Mouse (Mus musculus) G1E (cell line): ENCODE data around the gene Gm3952. TPM values are rescaled to one million over a fixed set of nuclear protein-coding genes. Genes with fewer than 3 reads are reported as not detected.
A peak's percentile ranks its signal among the peaks of the same experiment; 100 is the strongest.

ENCODE experiments used
- ATAC-seq: 2 replicates; pipeline ENCODE4 v1.8.0; 2016; ENCODE audit warnings: mild to moderate bottlenecking; ENCODE audit not compliant: insufficient number of reproducible peaks, poor library complexity, low FRiP score, severe bottlenecking; ENCODE audit errors: extremely low read depth
- DNase-seq: peaks from one replicate; pipeline ENCODE4 v3.0.0; 2012; ENCODE audit warnings: low spot score
- H3K27me3 ChIP-seq: 2 replicates; pipeline ENCODE4 v1.6.1; 2012; ENCODE audit warnings: mild to moderate bottlenecking, low read length, inconsistent platforms; ENCODE audit not compliant: insufficient read depth
- H3K36me3 ChIP-seq: replicated peaks from 2 replicates; pipeline ENCODE3; 2012; ENCODE audit warnings: mild to moderate bottlenecking, inconsistent platforms
- H3K4me1 ChIP-seq: 2 replicates; pipeline ENCODE4 v1.6.1; 2012; ENCODE audit warnings: low read depth, low read length, inconsistent platforms, mixed read lengths; ENCODE audit not compliant: insufficient read depth
- H3K4me3 ChIP-seq: 2 replicates; pipeline ENCODE4 v1.5.1; 2012; ENCODE audit warnings: low read depth, mild to moderate bottlenecking, inconsistent platforms, low read length, moderate library complexity, mixed read lengths
- H3K9me3 ChIP-seq: replicated peaks from 2 replicates; pipeline ENCODE4 v1.6.1; 2012; ENCODE audit warnings: inconsistent platforms
- CTCF ChIP-seq: IDR thresholded peaks from 2 replicates; pipeline ENCODE4 v1.5.1; 2012; ENCODE audit warnings: low read depth, low read length, inconsistent platforms, mixed read lengths
- GATA1 ChIP-seq: IDR thresholded peaks from 2 replicates; pipeline ENCODE4 v1.6.1; 2012; ENCODE audit warnings: borderline replicate concordance, low read length, inconsistent platforms, mixed read lengths
- GATA2 ChIP-seq: IDR thresholded peaks from 2 replicates; pipeline ENCODE4 v1.6.1; 2012; ENCODE audit warnings: low read depth, low read length, inconsistent platforms, borderline replicate concordance
- POLR2AphosphoS5 ChIP-seq: IDR thresholded peaks from 2 replicates; pipeline ENCODE4 v1.6.1; 2012; ENCODE audit warnings: low read depth, low read length, inconsistent platforms; ENCODE audit not compliant: insufficient replicate concordance
- TAL1 ChIP-seq: conservative IDR thresholded peaks from 2 replicates; pipeline ENCODE4 v1.6.1; 2012; ENCODE audit warnings: low read depth, low read length, inconsistent platforms, mixed read lengths
- polyA plus RNA-seq: library from polyadenylated mRNA; stranded (reverse); fragments of >175 nt; gene quantifications from 2 replicates; pipeline ENCODE4 v1.2.3, GENCODE M21; 2012
- total RNA-seq, 2 experiments: library from RNA; stranded (forward) in 1 of 2; stranded (reverse) in 1 of 2; fragments of 200-1000 nt in 1 of 2; fragments of >200 nt in 1 of 2; fragmentation: Nextera tagmentation in 1 of 2; gene quantifications; 2 replicates each; pipeline ENCODE4 v1.2.3; 2014 to 2017

Gm3952 gene
- not detected in 2 replicates for total RNA-seq (2014; fragmentation: Nextera tagmentation)
- total RNA-seq (2017) = not detected in 2 replicates
- polyA plus RNA-seq = not detected in 2 replicates

DNA sequence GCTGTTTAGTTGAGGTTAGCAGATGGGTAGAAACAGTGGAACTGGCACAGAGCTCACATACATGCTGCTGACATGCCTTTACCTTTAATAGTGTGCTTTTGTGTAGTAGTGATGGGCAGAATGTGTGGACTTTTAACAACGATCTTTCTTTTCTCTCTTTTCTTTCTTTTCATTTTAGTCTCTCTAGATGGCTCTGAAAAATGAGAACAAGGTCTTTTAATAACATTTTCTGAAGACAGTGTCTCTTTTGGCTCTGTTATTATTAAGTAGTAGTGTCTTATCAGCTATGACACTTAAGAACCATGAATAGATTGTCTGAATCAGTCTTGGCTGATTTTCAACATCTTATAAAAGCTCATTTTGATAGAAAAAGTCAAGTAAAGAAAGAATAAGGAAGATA lies at the start of gene Gm3952:
TSS of gene Gm3952 (minus strand) at position 101 of the 400 bp plus-strand sequence.
- DNase-seq = no peak
- H3K4me3 ChIP-seq = no peak within 1 kb of the TSS
- ATAC-seq = no peak
- no peaks in the 10 kb centered on the region for H3K9me3 ChIP-seq
- no peaks in the 10 kb centered on the region for H3K36me3 ChIP-seq
- H3K4me1 ChIP-seq = no peaks in the 10 kb centered on the region
- TF ChIP-seq GATA2 (no peak), CTCF (no peak), TAL1 (no peak), GATA1 (no peak), POLR2AphosphoS5 (no peak)
- no peaks in the 10 kb centered on the region for H3K27me3 ChIP-seq

DNA sequence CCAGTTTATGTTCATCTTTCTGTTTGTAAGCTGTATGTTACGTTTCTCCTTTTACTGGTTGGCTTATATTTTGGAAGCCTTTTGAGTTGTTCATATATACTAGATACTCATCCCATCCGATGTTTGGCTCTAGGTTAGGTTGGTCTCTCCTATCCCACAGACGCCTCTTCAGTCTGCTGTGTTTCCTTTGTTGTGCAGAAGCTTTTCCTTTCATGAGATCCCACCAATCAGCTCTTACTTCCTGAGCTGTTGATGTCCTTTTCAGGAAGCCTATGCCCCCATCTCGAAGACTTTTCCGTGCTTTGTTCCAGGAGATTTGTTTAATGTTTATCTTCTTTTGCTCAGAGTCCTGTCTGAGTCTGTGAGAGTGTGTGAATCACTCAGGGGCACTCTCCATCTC lies 45.3 kb upstream of the Gm3952 start:
- no peaks in the 10 kb centered on the region for H3K9me3 ChIP-seq
- H3K27me3 ChIP-seq = no peaks in the 10 kb centered on the region
- DNase-seq (no peak), ATAC-seq (no peak)
- TF ChIP-seq CTCF = no peak
- TF ChIP-seq TAL1 = no peak
- TF ChIP-seq GATA1 = no peak
- TF ChIP-seq GATA2 = no peak
- no peak for TF ChIP-seq POLR2AphosphoS5
- H3K36me3 ChIP-seq = no peaks in the 10 kb centered on the region
- H3K4me3 ChIP-seq = no peak overlapping the region
- no peaks in the 10 kb centered on the region for H3K4me1 ChIP-seq

DNA sequence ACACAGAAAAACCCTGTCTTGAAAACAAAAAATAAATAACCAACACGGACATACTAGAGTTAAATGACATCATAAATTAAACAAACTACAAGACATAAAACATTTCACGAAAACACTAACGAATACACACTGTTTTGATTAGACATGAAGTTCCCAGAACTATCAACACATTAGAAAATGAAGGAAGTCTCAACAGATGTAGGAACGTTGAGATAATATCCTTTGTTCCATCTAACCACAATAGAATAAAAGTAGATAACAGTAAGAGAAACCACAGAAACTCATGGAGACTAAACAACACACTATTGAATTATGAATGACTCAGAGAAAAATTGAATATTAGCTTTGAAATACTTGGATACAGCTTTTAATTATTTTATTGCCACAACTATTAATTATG lies 14.0 kb upstream of the Gm3952 start:
- H3K4me3 ChIP-seq = no peak overlapping the region
- peak; percentile 89 for ATAC-seq
- TF ChIP-seq GATA2 = no peak
- TF ChIP-seq TAL1 = no peak
- no peak for TF ChIP-seq GATA1
- TF ChIP-seq CTCF = no peak
- no peak for TF ChIP-seq POLR2AphosphoS5
- H3K27me3 ChIP-seq = no peaks in the 10 kb centered on the region
- DNase-seq = no peak
- peaks cover 12% of the 10 kb centered on the region for H3K4me1 ChIP-seq
- no peaks in the 10 kb centered on the region for H3K36me3 ChIP-seq
- H3K9me3 ChIP-seq = no peaks in the 10 kb centered on the region

DNA sequence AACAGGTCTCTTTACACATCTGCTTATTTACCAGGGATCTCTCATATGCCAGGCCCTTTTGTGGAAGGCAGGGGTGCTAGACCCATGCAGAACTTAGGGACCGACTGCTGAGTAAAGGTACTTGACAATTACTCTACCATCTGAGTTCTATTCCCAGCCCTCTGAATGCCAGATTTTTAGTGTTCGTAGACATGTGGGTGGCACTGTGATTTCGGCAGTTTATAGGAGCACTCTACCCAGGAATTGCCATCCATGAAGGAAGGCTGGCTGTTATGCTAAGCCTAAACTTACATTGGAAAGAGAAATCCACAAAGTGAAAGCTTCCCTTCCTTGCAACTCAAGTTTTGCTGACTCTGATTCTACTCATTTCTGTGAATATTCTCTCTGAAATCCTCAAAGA lies 62.8 kb downstream of the Gm3952 start:
- no peaks in the 10 kb centered on the region for H3K27me3 ChIP-seq
- no peaks in the 10 kb centered on the region for H3K9me3 ChIP-seq
- H3K4me1 ChIP-seq = no peaks in the 10 kb centered on the region; the same call in 1 of the 2 replicates
- ATAC-seq = no peak
- DNase-seq = no peak
- no peak for TF ChIP-seq POLR2AphosphoS5
- no peak for TF ChIP-seq GATA2
- no peak for TF ChIP-seq GATA1
- no peak for TF ChIP-seq CTCF
- no peak for TF ChIP-seq TAL1
- peaks cover 69% of the 10 kb centered on the region for H3K36me3 ChIP-seq
- H3K4me3 ChIP-seq = no peak overlapping the region

DNA sequence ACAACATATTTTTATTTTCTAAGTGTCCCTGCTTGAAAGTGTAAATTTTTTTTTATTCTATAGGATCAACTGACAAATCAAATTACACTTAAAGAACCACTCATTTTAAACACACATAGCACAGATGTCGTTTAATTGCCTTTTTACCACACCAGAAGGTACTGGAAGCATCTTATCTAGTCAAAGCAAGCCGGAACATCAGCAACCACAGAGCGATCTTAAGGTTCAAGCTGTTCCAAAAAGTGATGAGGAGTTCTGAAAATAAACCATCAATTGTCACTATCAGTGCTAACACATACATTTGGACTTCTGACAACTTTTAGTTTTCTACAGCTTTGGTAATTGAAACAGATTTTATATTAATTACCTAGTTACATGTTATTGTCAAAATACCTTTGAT lies 64.4 kb downstream of the Gm3952 start:
- TF ChIP-seq POLR2AphosphoS5 (no peak), GATA1 (no peak), GATA2 (no peak), TAL1 (no peak), CTCF (no peak)
- Histone ChIP-seq H3K36me3 (peaks cover 78% of the 10 kb centered on the region), H3K4me3 (no peak overlapping the region), H3K4me1 (no peaks in the 10 kb centered on the region; the same call in 1 of the 2 replicates), H3K9me3 (no peaks in the 10 kb centered on the region), H3K27me3 (no peaks in the 10 kb centered on the region)
- DNase-seq (no peak), ATAC-seq (no peak)

DNA sequence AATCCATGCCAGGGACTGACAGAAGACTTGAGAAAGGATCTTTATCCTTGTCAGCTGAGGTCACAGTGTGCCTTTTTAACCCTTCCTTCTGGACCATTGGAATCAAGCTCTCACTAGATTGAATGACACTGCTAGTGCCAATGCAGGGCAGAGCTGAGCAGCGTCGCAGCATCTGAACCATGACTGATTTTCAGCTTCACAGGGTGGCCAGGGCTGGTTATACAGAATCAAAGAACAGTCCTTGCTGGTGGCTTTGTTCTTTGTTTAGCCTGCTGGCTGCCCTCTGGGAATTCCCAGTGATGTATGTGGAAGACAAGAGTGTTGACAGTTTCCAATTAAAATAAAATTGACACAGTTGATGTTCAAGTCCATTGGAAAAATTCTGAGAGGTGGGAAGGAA lies 66.2 kb downstream of the Gm3952 start:
- no peaks in the 10 kb centered on the region; the same call in 1 of the 2 replicates for H3K4me1 ChIP-seq

More for the DNA sequence above, 66.2 kb downstream of the Gm3952 start:
- DNase-seq (no peak), ATAC-seq (no peak)
- no peaks in the 10 kb centered on the region for H3K9me3 ChIP-seq
- H3K4me3 ChIP-seq = no peak overlapping the region
- no peak for TF ChIP-seq TAL1
- TF ChIP-seq POLR2AphosphoS5 = no peak
- TF ChIP-seq GATA1 = no peak
- TF ChIP-seq GATA2 = no peak
- no peak for TF ChIP-seq CTCF
- no peaks in the 10 kb centered on the region for H3K27me3 ChIP-seq
- peaks cover 80% of the 10 kb centered on the region for H3K36me3 ChIP-seq
